Mouse (Mus musculus) heart, adult 2 months (tissue): ENCODE results near the gene Renbp. TPM values are rescaled to one million over a fixed set of nuclear protein-coding genes. Genes with fewer than 3 reads are reported as not detected.

Source experiments
- DNase-seq, 2 experiments: peaks; one replicate each; pipeline ENCODE4 v3.0.0; 2021
- H3K27ac ChIP-seq: fragments of 200-600 bp; 2 replicates; pipeline ENCODE4 v1.8.1; 2022
- H3K27me3 ChIP-seq: fragments of 200-500 bp; 2 replicates; pipeline ENCODE4 v1.6.1; 2012; ENCODE audit warnings: mild to moderate bottlenecking, low read length, inconsistent platforms, mixed read lengths; ENCODE audit not compliant: control insufficient read depth, insufficient read depth
- H3K36me3 ChIP-seq: fragments of 200-500 bp; 2 replicates; pipeline ENCODE4 v1.6.1; 2012; ENCODE audit warnings: low read length, inconsistent platforms; ENCODE audit not compliant: control insufficient read depth, insufficient read depth
- H3K4me1 ChIP-seq: fragments of 200-500 bp; 2 replicates; pipeline ENCODE4 v1.6.1; 2011; ENCODE audit warnings: low read length; ENCODE audit not compliant: control insufficient read depth, insufficient read depth
- H3K4me3 ChIP-seq: fragments of 200-600 bp; 2 replicates; pipeline ENCODE4 v1.8.1; 2022
- H3K79me2 ChIP-seq: fragments of 200-500 bp; replicated peaks from 2 replicates; pipeline ENCODE4 v1.6.1; 2012; ENCODE audit warnings: mild to moderate bottlenecking, inconsistent platforms, low read length, moderate library complexity, mixed read lengths; ENCODE audit not compliant: control insufficient read depth, insufficient read depth
- H3K9ac ChIP-seq: fragments of 200-500 bp; 2 replicates; pipeline ENCODE4 v1.6.1; 2012; ENCODE audit warnings: low read depth, mild to moderate bottlenecking, control low read depth, inconsistent platforms, low read length, mixed read lengths
- CTCF ChIP-seq: fragments of 200-600 bp; IDR thresholded peaks from 2 replicates; pipeline ENCODE4 v1.8.1; 2022; ENCODE audit warnings: antibody characterized with exemption, mild to moderate bottlenecking, moderate library complexity
- EP300 ChIP-seq: fragments of 200-500 bp; IDR thresholded peaks from 2 replicates; pipeline ENCODE4 v1.6.1; 2011; ENCODE audit warnings: low read depth, low read length, control low read depth; ENCODE audit not compliant: insufficient read depth
- POLR2A ChIP-seq: fragments of 200-500 bp; IDR thresholded peaks from 2 replicates; pipeline ENCODE4 v1.6.1; 2011; ENCODE audit warnings: mild to moderate bottlenecking, low read depth, low read length, control low read depth; ENCODE audit not compliant: insufficient read depth
- whole genome bisulfite sequencing: fragments of 180-500 bp; shearing (Covaris S2); methylation state at CpG from one replicate; pipeline ENCODE4 v1.1.7; 2018; 5-methylcytosine and 5-hydroxymethylcytosine counted together
- intact Hi-C: fragments of 180-260 bp; cut with DNase I; formaldehyde crosslinking; loops from one replicate; pipeline ENCODE4 v1.15.1; 2025
- long read RNA-seq: library from polyadenylated mRNA; stranded (forward); transcript quantifications from one replicate; pipeline ENCODE4 v2.0.0, GENCODE M21; 2021
- polyA plus RNA-seq: library from polyadenylated mRNA; depleted of rRNA; stranded (reverse); fragments of >200 nt; gene quantifications from 2 replicates; pipeline ENCODE4 v1.2.3, GENCODE M21; 2012; rRNA removed
- total RNA-seq, 2 experiments: library from RNA; stranded (reverse); gene quantifications; 2 replicates each; pipeline ENCODE4 v1.2.3; 2021

The Renbp gene
- total RNA-seq (1 to 10 TPM; 3.7 to 7.1 TPM), polyA plus RNA-seq (5.1 and 7.3 TPM in 2 replicates)
- long read RNA-seq, partial matches to known transcripts: 0 of 5 reads
- long read RNA-seq, other reads (novel, unspliced or antisense): 0 of 5 reads

- WGBS: 35% methylated on average over 17 of the region's 17 CpGs
- peak within 1 kb of the TSS; percentile 26; the same call in 1 of the 2 replicates for H3K27ac ChIP-seq
These were observed at the start of gene Renbp for GRCm38 (mm10) chrX:73930402-73931062. Gene Renbp, minus strand, starts transcription at chrX:73930850.

GRCm38 (mm10) chrX:73977783-73978182 lies 47.1 kb upstream of the Renbp start:
- Histone ChIP-seq H3K27me3 (no peaks in the 10 kb centered on the region), H3K9ac (no peak overlapping the region), H3K27ac (no peak overlapping the region), H3K4me3 (no peak overlapping the region), H3K79me2 (no peaks in the 10 kb centered on the region), H3K36me3 (no peaks in the 10 kb centered on the region), H3K4me1 (no peaks in the 10 kb centered on the region)
- no peak for DNase-seq
- TF ChIP-seq CTCF (no peak), EP300 (no peak), POLR2A (no peak)
- WGBS: 69% methylated on average over 1 of the region's 1 CpGs
- intact Hi-C loops: no loop called here

More at GRCm38 (mm10) chrX:73930402-73931062, at the start of gene Renbp:
- Histone ChIP-seq H3K36me3 (no peaks in the 10 kb centered on the region), H3K4me1 (peaks cover 1% of the 10 kb centered on the region; the same call in 1 of the 2 replicates), H3K27me3 (no peaks in the 10 kb centered on the region), H3K4me3 (peak within 1 kb of the TSS; percentile 29; the same call in 1 of the 2 replicates), H3K79me2 (no peaks in the 10 kb centered on the region), H3K9ac (peak within 1 kb of the TSS; percentile 56)
- DNase-seq: peak; percentile 66 to 80
- intact Hi-C loops: no loop called here
- TF ChIP-seq CTCF: peak; percentile 45
- no peak for TF ChIP-seq EP300
- peak; percentile 72 for TF ChIP-seq POLR2A

GRCm38 (mm10) chrX:73976283-73976682 lies 45.6 kb upstream of the Renbp start:
- no peak overlapping the region for H3K9ac ChIP-seq
- H3K4me3 ChIP-seq: no peak overlapping the region
- H3K27ac ChIP-seq: no peak overlapping the region
- H3K4me1 ChIP-seq: no peaks in the 10 kb centered on the region
- no peak for DNase-seq
- H3K27me3 ChIP-seq: no peaks in the 10 kb centered on the region
- intact Hi-C loops: no loop called here
- H3K36me3 ChIP-seq: no peaks in the 10 kb centered on the region
- TF ChIP-seq CTCF: no peak
- no peak for TF ChIP-seq EP300
- TF ChIP-seq POLR2A: no peak
- WGBS: 91% methylated on average over 2 of the region's 2 CpGs
- no peaks in the 10 kb centered on the region for H3K79me2 ChIP-seq

GRCm38 (mm10) chrX:73972774-73973173 lies 42.1 kb upstream of the Renbp start:
- no peak overlapping the region for H3K9ac ChIP-seq
- no peaks in the 10 kb centered on the region for H3K27me3 ChIP-seq
- intact Hi-C loops: no loop called here
- no peaks in the 10 kb centered on the region for H3K4me1 ChIP-seq
- H3K27ac ChIP-seq: no peak overlapping the region
- WGBS: 76% methylated on average over 4 of the region's 4 CpGs
- no peaks in the 10 kb centered on the region for H3K36me3 ChIP-seq
- H3K4me3 ChIP-seq: no peak overlapping the region
- H3K79me2 ChIP-seq: no peaks in the 10 kb centered on the region
- no peak for TF ChIP-seq EP300
- TF ChIP-seq CTCF: no peak
- no peak for TF ChIP-seq POLR2A
- no peak for DNase-seq

- Histone ChIP-seq H3K79me2 (no peaks in the 10 kb centered on the region), H3K4me1 (no peaks in the 10 kb centered on the region), H3K27ac (no peak overlapping the region), H3K27me3 (no peaks in the 10 kb centered on the region), H3K36me3 (no peaks in the 10 kb centered on the region), H3K4me3 (no peak overlapping the region), H3K9ac (no peak overlapping the region)
- no peak for DNase-seq
- intact Hi-C loops: no loop called here
- TF ChIP-seq POLR2A: no peak
- no peak for TF ChIP-seq EP300
- TF ChIP-seq CTCF: no peak
These were observed 40.1 kb upstream of the Renbp start for GRCm38 (mm10) chrX:73970781-73971180.

GRCm38 (mm10) chrX:73969729-73970128 lies 39.1 kb upstream of the Renbp start:
- no peaks in the 10 kb centered on the region; the same call in 1 of the 2 replicates for H3K4me1 ChIP-seq
- H3K79me2 ChIP-seq: no peaks in the 10 kb centered on the region
- no peak for DNase-seq
- H3K9ac ChIP-seq: no peak overlapping the region
- TF ChIP-seq EP300 (no peak), CTCF (no peak), POLR2A (no peak)
- WGBS: 68% methylated on average over 2 of the region's 2 CpGs
- H3K4me3 ChIP-seq: no peak overlapping the region
- intact Hi-C loops: loop anchor here (5.0 kb wide), 6 partner anchors 53 to 443 kb away; partner anchors contain the start of genes Fam3a, Idh3g, Ikbkg and Irak1
- H3K27ac ChIP-seq: no peak overlapping the region
- no peaks in the 10 kb centered on the region for H3K36me3 ChIP-seq
- H3K27me3 ChIP-seq: no peaks in the 10 kb centered on the region
